Mouse (Mus musculus) ES-Bruce4 (cell line): ENCODE measurements at regions not wholly inside any gene's neighbourhood (a gene's known extent, or its start where the extent isn't known, plus 50 kb on each side); places are given as distances from the start of the nearest gene placed in this dataset.

ENCODE experiments used
- CTCF ChIP-seq: IDR thresholded peaks from one replicate; pipeline ENCODE4 v1.8.1; 2011; ENCODE audit warnings: low read depth, low read length
- POLR2A ChIP-seq: IDR thresholded peaks from one replicate; pipeline ENCODE4 v1.8.1; 2011; ENCODE audit warnings: low read length; ENCODE audit not compliant: insufficient read depth

DNA sequence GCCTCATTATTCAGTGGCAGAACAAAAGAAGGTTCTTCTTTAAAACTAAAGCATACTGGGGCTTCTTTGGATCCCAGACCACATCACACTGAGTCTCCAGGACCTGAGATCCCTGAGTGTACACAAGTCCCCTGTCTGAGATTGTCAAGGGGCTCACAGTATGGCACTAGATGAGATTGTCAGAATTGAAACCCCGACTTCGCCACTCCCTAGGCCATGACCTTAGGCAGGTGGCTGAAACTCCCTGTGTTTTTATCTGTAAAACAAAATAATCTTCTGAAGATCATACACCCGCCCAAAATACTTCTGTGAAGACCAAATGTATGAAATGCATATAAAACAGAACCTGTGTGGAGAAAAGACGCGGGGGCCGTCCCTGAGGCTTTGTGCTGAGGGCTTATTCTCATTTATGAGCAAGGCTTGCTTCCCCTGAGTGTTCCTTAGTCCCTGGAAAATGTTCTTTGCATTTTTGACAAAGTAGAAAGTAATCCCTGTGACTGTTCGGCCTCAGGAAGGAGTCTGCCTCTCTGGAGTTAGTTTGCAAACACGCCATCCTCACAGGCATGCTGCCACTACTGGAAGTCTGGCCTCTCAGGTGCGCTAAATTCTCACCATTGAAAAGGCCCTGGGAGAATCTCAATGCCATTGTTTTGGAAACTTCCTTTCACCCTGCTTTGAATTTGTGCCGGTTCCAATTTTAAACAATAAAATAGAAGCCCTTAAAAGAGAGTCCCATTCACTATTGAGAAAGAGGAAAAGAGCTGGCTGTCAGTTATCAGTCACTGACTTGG is 73.3 kb upstream of the Prep start:
- TF ChIP-seq CTCF, result no peak
- TF ChIP-seq POLR2A, result no peak
